Mouse (Mus musculus) limb, embryonic 11.5 days (tissue): ENCODE measurements around the gene Gm34653. TPM values are rescaled to one million over a fixed set of nuclear protein-coding genes. Genes with fewer than 3 reads are reported as not detected.

Experiments
- ATAC-seq: fragments of 200-750 bp; cut with Nextera tagmentation; 2 replicates; pipeline ENCODE4 v1.8.0; 2017; ENCODE audit warnings: low read depth; ENCODE audit not compliant: insufficient number of reproducible peaks, low FRiP score, low TSS enrichment
- DNase-seq: peaks from one replicate; pipeline ENCODE4 v3.0.0-alpha.2; 2015; ENCODE audit warnings: low spot score
- H3K27ac ChIP-seq: fragments of 300-500 bp; sonication (generic); replicated peaks from 2 replicates; pipeline ENCODE4 v1.5.1; 2014; ENCODE audit warnings: low read depth, mild to moderate bottlenecking, low read length
- H3K27me3 ChIP-seq: fragments of 300-500 bp; sonication (generic); 2 replicates; pipeline ENCODE4 v1.6.1; 2014; ENCODE audit warnings: mild to moderate bottlenecking, low read length, mixed read lengths; ENCODE audit not compliant: control insufficient read depth, insufficient read depth
- H3K36me3 ChIP-seq: fragments of 300-500 bp; sonication (generic); 2 replicates; pipeline ENCODE4 v1.6.1; 2014; ENCODE audit warnings: mild to moderate bottlenecking, low read length, moderate library complexity, mixed read lengths; ENCODE audit not compliant: control insufficient read depth, insufficient read depth
- H3K4me1 ChIP-seq: fragments of 300-500 bp; sonication (generic); 2 replicates; pipeline ENCODE4 v1.6.1; 2014; ENCODE audit warnings: low read length, mixed read lengths; ENCODE audit not compliant: control insufficient read depth, insufficient read depth
- H3K4me2 ChIP-seq: fragments of 300-500 bp; sonication (generic); 2 replicates; pipeline ENCODE4 v1.6.1; 2014; ENCODE audit warnings: low read depth, mild to moderate bottlenecking, moderate library complexity; ENCODE audit not compliant: severe bottlenecking
- H3K4me3 ChIP-seq: fragments of 300-500 bp; sonication (generic); 2 replicates; pipeline ENCODE4 v1.5.1; 2014; ENCODE audit warnings: low read depth, low read length
- H3K9ac ChIP-seq: fragments of 300-500 bp; sonication (generic); 2 replicates; pipeline ENCODE4 v1.6.1; 2014; ENCODE audit warnings: mild to moderate bottlenecking, low read length
- H3K9me3 ChIP-seq: fragments of 300-500 bp; sonication (generic); 2 replicates; pipeline ENCODE4 v1.6.1; 2016; ENCODE audit warnings: low read length; ENCODE audit not compliant: control insufficient read depth
- WGBS: fragments of 180-500 bp; shearing (Covaris S2); extraction: QIAGEN DNeasy Blood & Tissue Kit; methylation state at CpG from one replicate; pipeline ENCODE4 v1.1.7; 2014; 5-methylcytosine and 5-hydroxymethylcytosine counted together
- polyA plus RNA-seq: library from polyadenylated mRNA; unstranded; fragments of >200 nt; fragmentation: Nextera tagmentation; extraction: Ambion mirVana; gene quantifications from 2 replicates; pipeline ENCODE4 v1.2.1, GENCODE M21; 2014

The Gm34653 gene
- polyA plus RNA-seq, 1 experiment from 2014 or later: not detected

- Histone ChIP-seq H3K9ac (no peak overlapping the region), H3K27me3 (no peaks in the 10 kb centered on the region), H3K4me3 (no peak overlapping the region), H3K36me3 (no peaks in the 10 kb centered on the region; the same call in 1 of the 2 replicates), H3K4me1 (no peaks in the 10 kb centered on the region), H3K4me2 (no peak overlapping the region), H3K27ac (no peak overlapping the region), H3K9me3 (no peaks in the 10 kb centered on the region)
- ATAC-seq (no peak), DNase-seq (no peak)
- 82% methylated on average over 2 of the region's 2 CpGs for WGBS
Observed at GRCm38 (mm10) chr2:34884186-34884585, 51.4 kb downstream of the Gm34653 start.

Other genes with a start within 250 kb of the Gm34653 start
- gene Gapvd1, start 77.8 kb upstream of the Gm34653 start, polyA plus RNA-seq: 93.2 and 102 TPM in 2 replicates
- 886 and 955 TPM in 2 replicates for gene Hspa5, start 61.0 kb upstream of the Gm34653 start, polyA plus RNA-seq
- 34.9 and 40.5 TPM in 2 replicates for gene Rabepk, start 33.1 kb upstream of the Gm34653 start, polyA plus RNA-seq
- 67.1 and 74.3 TPM in 2 replicates for gene Fbxw2, start 6.7 kb upstream of the Gm34653 start, polyA plus RNA-seq
- not detected in 2 replicates for gene Cutal, start 41.4 kb downstream of the Gm34653 start, polyA plus RNA-seq
- 112 and 128 TPM in 2 replicates for gene Psmd5, start 42.0 kb downstream of the Gm34653 start, polyA plus RNA-seq
- 0.28 and 0.32 TPM in 2 replicates for gene Phf19, start 81.0 kb downstream of the Gm34653 start, polyA plus RNA-seq
- 0.15 and 0.24 TPM in 2 replicates for gene Traf1, start 128.8 kb downstream of the Gm34653 start, polyA plus RNA-seq
- gene Hc, start 228.4 kb downstream of the Gm34653 start, polyA plus RNA-seq: not detected in 2 replicates